Mouse (Mus musculus) forebrain, embryonic 12.5 days (tissue): Measurements from ENCODE around the gene Tnip1. TPM values are rescaled to one million over a fixed set of nuclear protein-coding genes. Genes with fewer than 3 reads are reported as not detected.

Source experiments
- ATAC-seq: fragments of 200-750 bp; cut with Nextera tagmentation; 2 replicates; pipeline ENCODE4 v1.8.0; 2017; ENCODE audit warnings: moderate TSS enrichment; ENCODE audit not compliant: low FRiP score
- H3K27ac ChIP-seq: fragments of 300-500 bp; sonication (generic); 2 replicates; pipeline ENCODE4 v1.5.1; 2016; ENCODE audit warnings: mild to moderate bottlenecking
- H3K27me3 ChIP-seq: fragments of 300-500 bp; sonication (generic); 2 replicates; pipeline ENCODE4 v1.6.1; 2016; ENCODE audit warnings: mild to moderate bottlenecking
- H3K36me3 ChIP-seq: fragments of 300-500 bp; sonication (generic); replicated peaks from 2 replicates; pipeline ENCODE4 v1.6.1; 2016; ENCODE audit warnings: mild to moderate bottlenecking
- H3K4me1 ChIP-seq: fragments of 300-500 bp; sonication (generic); 2 replicates; pipeline ENCODE4 v1.6.1; 2016
- H3K4me2 ChIP-seq: fragments of 300-500 bp; sonication (generic); 2 replicates; pipeline ENCODE4 v1.6.1; 2016; ENCODE audit warnings: mild to moderate bottlenecking, moderate library complexity
- H3K4me3 ChIP-seq: fragments of 300-500 bp; sonication (generic); replicated peaks from 2 replicates; pipeline ENCODE4 v1.5.1; 2016; ENCODE audit warnings: mild to moderate bottlenecking
- H3K9ac ChIP-seq: fragments of 300-500 bp; sonication (generic); 2 replicates; pipeline ENCODE4 v1.6.1; 2016; ENCODE audit warnings: mild to moderate bottlenecking
- H3K9me3 ChIP-seq: fragments of 300-500 bp; sonication (generic); 2 replicates; pipeline ENCODE4 v1.6.1; 2016
- WGBS: fragments of 180-500 bp; shearing (Covaris S2); methylation state at CpG from one replicate; pipeline ENCODE4 v1.1.7; 2016; 5-methylcytosine and 5-hydroxymethylcytosine counted together
- polyA plus RNA-seq: library from polyadenylated mRNA; unstranded; fragments of >200 nt; fragmentation: Nextera tagmentation; extraction: Ambion mirVana; gene quantifications from 2 replicates; pipeline ENCODE4 v1.2.1, GENCODE M21; 2016

Gene Tnip1
- polyA plus RNA-seq, 1 experiment from 2014 or later, result 12.1 TPM

GRCm38 (mm10) chr11:54861471-54862420, 101.0 kb downstream of the Tnip1 start:
- H3K9ac ChIP-seq, result no peak overlapping the region

More at GRCm38 (mm10) chr11:54861471-54862420, 101.0 kb downstream of the Tnip1 start:
- H3K4me3 ChIP-seq, result no peak overlapping the region
- H3K36me3 ChIP-seq, result no peaks in the 10 kb centered on the region
- H3K4me2 ChIP-seq, result peak overlapping the region; percentile 80; the same call in 1 of the 2 replicates
- no peaks in the 10 kb centered on the region for H3K9me3 ChIP-seq
- H3K27ac ChIP-seq, result no peak overlapping the region
- ATAC-seq, result no peak
- peaks cover 14% of the 10 kb centered on the region; the same call in 1 of the 2 replicates for H3K4me1 ChIP-seq
- H3K27me3 ChIP-seq, result no peaks in the 10 kb centered on the region
- WGBS, result 89% methylated on average over 5 of the region's 5 CpGs

Other genes with a start within 250 kb of the Tnip1 start
- gene Cdc42se2, start 175.2 kb downstream of the Tnip1 start, polyA plus RNA-seq, result 228 and 237 TPM in 2 replicates
- 8.2 TPM in 2 replicates for gene Lyrm7, start 102.0 kb downstream of the Tnip1 start, polyA plus RNA-seq
- gene Hint1, start 96.5 kb downstream of the Tnip1 start, polyA plus RNA-seq, result 791 and 796 TPM in 2 replicates
- 33.9 and 37.6 TPM in 2 replicates for gene Gpx3, start 60.5 kb downstream of the Tnip1 start, polyA plus RNA-seq
- gene Anxa6, start 70.5 kb upstream of the Tnip1 start, polyA plus RNA-seq, result 46.6 and 59.1 TPM in 2 replicates
- gene Ccdc69, start 115.2 kb upstream of the Tnip1 start, polyA plus RNA-seq, result 0.13 and 0.42 TPM in 2 replicates
- gene Gm2a, start 135.2 kb upstream of the Tnip1 start, polyA plus RNA-seq, result 10.6 and 11.5 TPM in 2 replicates
- not detected in 2 replicates for gene Slc36a3, start 188.8 kb upstream of the Tnip1 start, polyA plus RNA-seq
- gene Slc36a2, start 222.2 kb upstream of the Tnip1 start, polyA plus RNA-seq, result not detected in 2 replicates
- 1.2 and 1.3 TPM in 2 replicates for gene Slc36a1, start 241.4 kb upstream of the Tnip1 start, polyA plus RNA-seq